ENCODE assay signal across 23 mouse cellular contexts in the genomic region with DNA sequence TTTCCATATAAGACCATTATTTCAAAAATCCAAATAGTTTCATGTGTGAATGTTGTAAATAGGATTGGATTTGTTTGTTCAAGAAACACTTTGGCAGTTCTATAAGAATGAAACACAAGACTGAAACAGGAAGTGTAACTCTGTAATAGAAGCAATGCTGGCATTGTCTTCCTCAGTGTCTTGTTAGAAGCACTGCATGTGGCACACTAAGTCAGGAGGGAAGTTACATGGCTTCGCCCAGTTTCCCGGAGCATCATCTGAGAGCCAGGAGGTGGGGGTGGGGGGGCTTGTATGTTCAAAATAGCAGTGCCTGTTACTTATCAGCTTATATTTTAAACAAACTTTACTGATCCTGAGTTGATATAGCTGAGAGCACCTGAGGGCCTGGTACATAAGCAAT.
DNase-seq lines count a peak whose midpoint lies in the region; ATAC-seq and TF ChIP-seq lines count a peak whose summit lies in the region.
"Had no signal": no experiment of that assay in that cellular context is flagged by ENCODE, and none has a peak within 500 bp of the region (broad histone marks: within the 10 kb centered on the region; RNA-seq: fewer than 3 reads in every experiment).

No protein-coding gene starts in this region.

- dilution Hi-C loops in CH12.LX (cut with MboI; ENCODE audit: extremely low pct_ligation_motif_present, extremely low pct_unique_long_range_greater_than_20kb, low sequenced_read_pairs) = no loop called here

- 0 out of 2 replicates have a peak overlapping the region, but pooled peaks have one; percentile 27 for H3K27ac ChIP-seq in limb, embryonic 15.5 days
- no peak overlapping the region for H3K27ac ChIP-seq in limb, embryonic 10.5 days
- H3K27ac ChIP-seq in CH12.LX (ENCODE audit: insufficient read depth, low read depth) = no peak overlapping the region
- H3K27ac ChIP-seq in lung, postnatal 0 days (ENCODE audit: low read length) = no peak overlapping the region
- H3K27ac ChIP-seq: forebrain, embryonic 10.5 days; gastrocnemius, adult 2 months; hindbrain, embryonic 13.5 days; intestine, embryonic 15.5 days; kidney, postnatal 0 days; layer of hippocampus, adult 2 months; neural tube, embryonic 15.5 days had no signal

- WGBS in limb, embryonic 15.5 days = 70% methylated on average over 2 of the region's 2 CpGs
- WGBS in limb, embryonic 10.5 days = 89% methylated on average over 2 of the region's 2 CpGs
- 24% methylated on average over 2 of the region's 2 CpGs for WGBS in lung, postnatal 0 days

- no peaks in the 10 kb centered on the region for H3K4me1 ChIP-seq in limb, embryonic 15.5 days
- H3K4me1 ChIP-seq in limb, embryonic 10.5 days = peaks cover 7% of the 10 kb centered on the region; the same call in 1 of the 2 replicates
- H3K4me1 ChIP-seq in CH12.LX (ENCODE audit: control insufficient read depth in 1 of 2, insufficient read depth in 2 of 2) = peaks cover 4 to 11% of the 10 kb centered on the region in 2 experiments; a peak in 3 of 4 replicates
- H3K4me1 ChIP-seq in lung, postnatal 0 days (ENCODE audit: insufficient read depth, low read depth, low read length) = no peaks in the 10 kb centered on the region; the same call in 1 of the 2 replicates
- H3K4me1 ChIP-seq: forebrain, embryonic 10.5 days; hindbrain, embryonic 13.5 days; intestine, embryonic 15.5 days; neural tube, embryonic 15.5 days had no signal

- ATAC-seq in limb, embryonic 15.5 days (ENCODE audit: insufficient number of reproducible peaks, low FRiP score, low TSS enrichment, low read depth) = no peak
- ATAC-seq in granulocyte monocyte progenitor cell, adult 5-6 weeks (replicated peaks; ENCODE audit: poor library complexity, severe bottlenecking) = peak; percentile 90
- no peak for ATAC-seq in lung, postnatal 0 days
- ATAC-seq: CD4-positive, CD25-positive, alpha-beta regulatory T cell, adult 4 months; intestine, embryonic 15.5 days had no signal

- no peak for TF ChIP-seq RAD21 in CH12.LX (IDR thresholded peaks at IDR 0.05; ENCODE audit: low read depth, low read length)

- TF ChIP-seq CTCF in CH12.LX (conservative IDR thresholded peaks at IDR 0.05 in 1 of 2, IDR thresholded peaks at IDR 0.05 in 1 of 2; ENCODE audit: low read depth in 2 of 2, low read length in 2 of 2) = no peak
- TF ChIP-seq CTCF in lung, postnatal 0 days (IDR thresholded peaks at IDR 0.05) = no peak

- no peak overlapping the region for H3K9ac ChIP-seq in limb, embryonic 15.5 days
- H3K9ac ChIP-seq in CH12.LX (ENCODE audit: insufficient read depth, low read depth) = peak overlapping the region; percentile 26; the same call in 1 of the 2 replicates
- no peak overlapping the region for H3K9ac ChIP-seq in lung, postnatal 0 days (replicated peaks; ENCODE audit: low read depth)
- H3K9ac ChIP-seq: embryonic facial prominence, embryonic 13.5 days; hindbrain, embryonic 13.5 days; intestine, embryonic 15.5 days; neural tube, embryonic 15.5 days had no signal

- no peak overlapping the region for H3K4me2 ChIP-seq in limb, embryonic 15.5 days
- H3K4me2 ChIP-seq in CH12.LX (ENCODE audit: insufficient read depth, low read depth, poor library complexity, severe bottlenecking) = no peak overlapping the region
- H3K4me2 ChIP-seq in lung, postnatal 0 days (replicated peaks; ENCODE audit: low read depth, low read length) = no peak overlapping the region
- H3K4me2 ChIP-seq: embryonic facial prominence, embryonic 13.5 days; hindbrain, embryonic 13.5 days; intestine, embryonic 15.5 days; neural tube, embryonic 15.5 days had no signal

- peak; percentile 39; the same call in 1 of the 2 replicates for TF ChIP-seq EP300 in CH12.LX (IDR thresholded peaks at IDR 0.05; ENCODE audit: low read length)
- TF ChIP-seq EP300 in lung, postnatal 0 days (IDR thresholded peaks at IDR 0.05) = no peak

- no peak overlapping the region for H3K4me3 ChIP-seq in limb, embryonic 15.5 days
- no peak overlapping the region for H3K4me3 ChIP-seq in limb, embryonic 10.5 days
- no peak overlapping the region for H3K4me3 ChIP-seq in CH12.LX (replicated peaks in 1 of 3; ENCODE audit: low read depth in 2 of 3, low read length in 2 of 3, poor library complexity in 1 of 3)
- no peak overlapping the region for H3K4me3 ChIP-seq in lung, postnatal 0 days (ENCODE audit: low read depth, low read length)
- H3K4me3 ChIP-seq: embryonic facial prominence, embryonic 13.5 days; forebrain, embryonic 10.5 days; gastrocnemius, adult 2 months; hindbrain, embryonic 13.5 days; intestine, embryonic 15.5 days; layer of hippocampus, adult 2 months; myocyte; neural tube, embryonic 15.5 days had no signal

- no peaks in the 10 kb centered on the region for H3K27me3 ChIP-seq in limb, embryonic 15.5 days
- no peaks in the 10 kb centered on the region for H3K27me3 ChIP-seq in limb, embryonic 10.5 days (ENCODE audit: low read depth, poor library complexity, severe bottlenecking)
- H3K27me3 ChIP-seq in CH12.LX (replicated peaks) = no peaks in the 10 kb centered on the region
- H3K27me3 ChIP-seq in splenic B cell, adult 2 months (ENCODE audit: control insufficient read depth, insufficient read depth, low read length, poor library complexity, severe bottlenecking) = 0 out of 2 replicates have a peak, but pooled peaks cover 2% of the 10 kb centered on the region
- H3K27me3 ChIP-seq in lung, postnatal 0 days (replicated peaks; ENCODE audit: insufficient read depth, low read length) = no peaks in the 10 kb centered on the region
- H3K27me3 ChIP-seq: embryonic facial prominence, embryonic 13.5 days; hindbrain, embryonic 13.5 days; intestine, embryonic 15.5 days; neural tube, embryonic 15.5 days had no signal

- DNase-seq in limb, embryonic 10.5 days (ENCODE audit: low spot score) = no peak
- no peak for DNase-seq in CH12.LX (ENCODE audit: extremely low read depth)
- DNase-seq in splenic B cell, adult 2 months (ENCODE audit: low read depth, low spot score) = peak; percentile 40
- DNase-seq in layer of hippocampus, postnatal 10 days (ENCODE audit: low spot score in 2 of 2) = no peak
- DNase-seq in adrenal gland, postnatal 4 days (ENCODE audit: low spot score in 2 of 2) = no peak
- no peak for DNase-seq in lung, postnatal 0 days (ENCODE audit: low spot score)
- DNase-seq: adrenal gland, adult 2 months; cerebellum, adult 11-12 months; cerebellum, postnatal 36 days; gastrocnemius, adult 2 months; heart, postnatal 10 days; midbrain, embryonic 14.5 days had no signal

- H3K9me3 ChIP-seq in limb, embryonic 15.5 days = no peaks in the 10 kb centered on the region
- H3K9me3 ChIP-seq in limb, embryonic 10.5 days (replicated peaks) = no peaks in the 10 kb centered on the region
- H3K9me3 ChIP-seq in CH12.LX (replicated peaks; ENCODE audit: low read length) = no peaks in the 10 kb centered on the region
- no peaks in the 10 kb centered on the region for H3K9me3 ChIP-seq in lung, postnatal 0 days (ENCODE audit: low read length)
- H3K9me3 ChIP-seq: embryonic facial prominence, embryonic 13.5 days; forebrain, embryonic 10.5 days; hindbrain, embryonic 13.5 days; intestine, embryonic 15.5 days; neural tube, embryonic 15.5 days had no signal

- in situ Hi-C loops in CH12.LX (cut with MboI; ENCODE audit: low pct_ligation_motif_present, low pct_unique_long_range_greater_than_20kb, low sequenced_read_pairs) = no loop called here

- H3K36me3 ChIP-seq in limb, embryonic 15.5 days = no peaks in the 10 kb centered on the region
- no peaks in the 10 kb centered on the region for H3K36me3 ChIP-seq in limb, embryonic 10.5 days
- peaks cover 0 to 2% of the 10 kb centered on the region in 2 experiments for H3K36me3 ChIP-seq in CH12.LX (replicated peaks in 1 of 2; ENCODE audit: control insufficient read depth in 1 of 2, insufficient read depth in 1 of 2, low read length in 1 of 2)
- no peaks in the 10 kb centered on the region for H3K36me3 ChIP-seq in splenic B cell, adult 2 months (ENCODE audit: control insufficient read depth, insufficient read depth, low read length, poor library complexity, severe bottlenecking)
- H3K36me3 ChIP-seq in lung, postnatal 0 days (ENCODE audit: insufficient read depth, low read length) = no peaks in the 10 kb centered on the region
- H3K36me3 ChIP-seq: embryonic facial prominence, embryonic 13.5 days; forebrain, embryonic 10.5 days; hindbrain, embryonic 13.5 days; intestine, embryonic 15.5 days; neural tube, embryonic 15.5 days had no signal

- H3K79me2 ChIP-seq in CH12.LX (replicated peaks; ENCODE audit: control insufficient read depth, extremely low read depth, insufficient read depth, poor library complexity, severe bottlenecking) = no peaks in the 10 kb centered on the region; the same call in 1 of the 2 replicates

- no peak for TF ChIP-seq POLR2A in CH12.LX (IDR thresholded peaks at IDR 0.05; ENCODE audit: low read depth, low read length)

TF ChIP-seq in CH12.LX, 34 proteins besides CTCF, POLR2A, EP300 and RAD21:
- no peak for TF ChIP-seq RCOR1 (conservative IDR thresholded peaks at IDR 0.05; ENCODE audit: low read depth, low read length)
- TF ChIP-seq IRF4 (IDR thresholded peaks at IDR 0.05; ENCODE audit: low read depth, low read length) = 0 out of 2 replicates have a peak, but pooled peaks have one; percentile 14
- TF ChIP-seq ELF1 (IDR thresholded peaks at IDR 0.05; ENCODE audit: low read depth, low read length) = 0 out of 2 replicates have a peak, but pooled peaks have one; percentile 23
- TF ChIP-seq HCFC1 (IDR thresholded peaks at IDR 0.05; ENCODE audit: low read depth, low read length) = no peak
TF ChIP-seq in CH12.LX: peak in this region for 2.
